Mouse (Mus musculus): ENCODE measurements around the gene Rnf225.
"Not testable (repeated sequence)": the region's sequence is repeated elsewhere in the genome, so short reads cannot be mapped to it uniquely, and the experiment has no call there.

Gene Rnf225

GRCm38 (mm10) chr7:12933615-12934140 is 6.5 kb downstream of the Rnf225 start:
- no peak for DNase-seq

GRCm38 (mm10) chr7:12934808-12935207 is 7.6 kb downstream of the Rnf225 start:
- DNase-seq = no peak

GRCm38 (mm10) chr7:12937254-12937803 is 10.1 kb downstream of the Rnf225 start:
- not testable (repeated sequence) for DNase-seq

GRCm38 (mm10) chr7:12940599-12940998 is 13.4 kb downstream of the Rnf225 start:
- no peak for DNase-seq

- no peak for DNase-seq
These were observed 16.3 kb downstream of the Rnf225 start for GRCm38 (mm10) chr7:12943488-12943887.

- DNase-seq = peak; percentile 98
These were observed 22.0 kb downstream of the Rnf225 start for GRCm38 (mm10) chr7:12949032-12949871.

- DNase-seq = no peak
These were observed 22.6 kb downstream of the Rnf225 start for GRCm38 (mm10) chr7:12949872-12950229.

GRCm38 (mm10) chr7:12954896-12955295 is 27.7 kb downstream of the Rnf225 start:
- DNase-seq = no peak

- DNase-seq = no peak
These were observed 30.3 kb downstream of the Rnf225 start for GRCm38 (mm10) chr7:12957511-12957910.

- DNase-seq = no peak
These were observed 31.7 kb downstream of the Rnf225 start for GRCm38 (mm10) chr7:12958948-12959347.

GRCm38 (mm10) chr7:12959718-12960117 is 32.5 kb downstream of the Rnf225 start:
- no peak for DNase-seq

GRCm38 (mm10) chr7:12961511-12962141 is 34.4 kb downstream of the Rnf225 start:
- DNase-seq = peak; percentile 60

- peak; percentile 95 for DNase-seq
These were observed 38.5 kb downstream of the Rnf225 start, which contains the start of gene Zfp324 for GRCm38 (mm10) chr7:12965678-12966091. Zfp324 (plus strand) TSS chr7:12965838.

- DNase-seq = peak; percentile 43
These were observed 39.1 kb downstream of the Rnf225 start for GRCm38 (mm10) chr7:12966104-12966845.

GRCm38 (mm10) chr7:12970906-12971305 is 43.7 kb downstream of the Rnf225 start:
- no peak for DNase-seq

- DNase-seq = peak; percentile 100
These were observed 50.6 kb downstream of the Rnf225 start, which contains the start of gene Zfp446 for GRCm38 (mm10) chr7:12977682-12978389. Zfp446 (plus strand) TSS chr7:12977848.

GRCm38 (mm10) chr7:12978931-12979722 is 51.9 kb downstream of the Rnf225 start:
- DNase-seq = no peak

- no peak for DNase-seq
These were observed 52.6 kb downstream of the Rnf225 start for GRCm38 (mm10) chr7:12979776-12980175.

- DNase-seq = no peak
These were observed 53.1 kb downstream of the Rnf225 start for GRCm38 (mm10) chr7:12980291-12980690.

All from right cerebral cortex, adult 18-20 months (tissue).